Mouse (Mus musculus) R1 (cell line): ENCODE measurements at regions not wholly inside any gene's neighbourhood (a gene's known extent, or its start where the extent isn't known, plus 50 kb on each side); places are given as distances from the start of the nearest gene placed in this dataset.

ENCODE experiments used
- DNase-seq: peaks from one replicate; pipeline ENCODE4 v3.0.0-alpha.2; 2018; ENCODE audit warnings: low read depth, low spot score

- peak; percentile 10 for DNase-seq
Measured at GRCm38 (mm10) chrX:85971973-85972372, 72.0 kb upstream of the Samt3 start.

- peak; percentile 17 for DNase-seq
Measured at GRCm38 (mm10) chrX:85981051-85981450, 62.9 kb upstream of the Samt3 start.
